In genomic region chr11:120722067-120722630, GRCm38 (mm10) we compare ENCODE assay signal across 7 mouse cellular contexts. TPM values are rescaled to one million over a fixed set of nuclear protein-coding genes. Genes with fewer than 3 reads are reported as not detected.
DNase-seq lines count a peak whose midpoint lies in the region; ATAC-seq lines count a peak whose summit lies in the region.

No protein-coding gene starts in this region.

- no peak for DNase-seq in lung, postnatal 25 days (ENCODE audit: low spot score)
- peak; percentile 56 for DNase-seq in forebrain, embryonic 11.5 days (ENCODE audit: low spot score)
- DNase-seq in cerebellum, adult 9-11 months: no peak
- no peak for DNase-seq in thymus, postnatal 25 days

- H3K4me2 ChIP-seq in lung, embryonic 16.5 days (ENCODE audit: low read depth, low read length): peak overlapping the region; percentile 98
- peak overlapping the region; percentile 99 for H3K4me2 ChIP-seq in forebrain, embryonic 11.5 days (ENCODE audit: low read depth, low read length, severe bottlenecking)
- peak overlapping the region; percentile 98 for H3K4me2 ChIP-seq in kidney, embryonic 16.5 days (replicated peaks; ENCODE audit: low read depth, low read length)
- H3K4me2 ChIP-seq in neural tube, embryonic 14.5 days (ENCODE audit: low read depth, low read length): peak overlapping the region; percentile 54

- no peaks in the 10 kb centered on the region for H3K9me3 ChIP-seq in lung, embryonic 16.5 days (ENCODE audit: control insufficient read depth, low read length)
- H3K9me3 ChIP-seq in forebrain, embryonic 11.5 days (ENCODE audit: control insufficient read depth, low read length): no peaks in the 10 kb centered on the region
- no peaks in the 10 kb centered on the region for H3K9me3 ChIP-seq in kidney, embryonic 16.5 days (ENCODE audit: low read length)
- H3K9me3 ChIP-seq in neural tube, embryonic 14.5 days (ENCODE audit: control insufficient read depth, low read length): no peaks in the 10 kb centered on the region

- ATAC-seq in lung, embryonic 16.5 days (ENCODE audit: low read depth): peak; percentile 6; the same call in 1 of the 2 replicates
- ATAC-seq in forebrain, embryonic 11.5 days (replicated peaks; ENCODE audit: low FRiP score): peak; percentile 1; the same call in 1 of the 2 replicates
- ATAC-seq in kidney, embryonic 16.5 days (ENCODE audit: low FRiP score, low TSS enrichment): no peak; the same call in 1 of the 2 replicates
- peak; percentile 15; the same call in 1 of the 2 replicates for ATAC-seq in neural tube, embryonic 14.5 days (ENCODE audit: low read depth)

- H3K36me3 ChIP-seq in lung, embryonic 16.5 days (ENCODE audit: control insufficient read depth, insufficient read depth, low read length): peaks cover 12% of the 10 kb centered on the region
- no peaks in the 10 kb centered on the region; the same call in none of the 2 replicates for H3K36me3 ChIP-seq in forebrain, embryonic 11.5 days (ENCODE audit: control insufficient read depth, insufficient read depth, low read length)
- H3K36me3 ChIP-seq in kidney, embryonic 16.5 days (ENCODE audit: insufficient read depth, low read length): peaks cover 18% of the 10 kb centered on the region
- 0 out of 2 replicates have a peak, but pooled peaks cover 14% of the 10 kb centered on the region for H3K36me3 ChIP-seq in neural tube, embryonic 14.5 days (ENCODE audit: control insufficient read depth, insufficient read depth, low read length)

- 15% methylated on average over 21 of the region's 21 CpGs for WGBS in lung, embryonic 16.5 days
- WGBS in forebrain, embryonic 11.5 days: 19% methylated on average over 21 of the region's 21 CpGs
- 21% methylated on average over 21 of the region's 21 CpGs for WGBS in kidney, embryonic 16.5 days
- 18% methylated on average over 21 of the region's 21 CpGs for WGBS in neural tube, embryonic 14.5 days

- peaks cover 26% of the 10 kb centered on the region for H3K4me1 ChIP-seq in lung, embryonic 16.5 days (replicated peaks; ENCODE audit: control insufficient read depth, insufficient read depth, low read length)
- peaks cover 12% of the 10 kb centered on the region for H3K4me1 ChIP-seq in forebrain, embryonic 11.5 days (replicated peaks; ENCODE audit: control insufficient read depth, insufficient read depth, low read length)
- H3K4me1 ChIP-seq in kidney, embryonic 16.5 days (ENCODE audit: insufficient read depth, low read length): peaks cover 25% of the 10 kb centered on the region
- peaks cover 5% of the 10 kb centered on the region; the same call in 1 of the 2 replicates for H3K4me1 ChIP-seq in neural tube, embryonic 14.5 days (ENCODE audit: control insufficient read depth, insufficient read depth, low read length)

- H3K27ac ChIP-seq in lung, embryonic 16.5 days (ENCODE audit: low read length): peak overlapping the region; percentile 66
- H3K27ac ChIP-seq in forebrain, embryonic 11.5 days (ENCODE audit: low read depth, low read length): no peak overlapping the region
- no peak overlapping the region for H3K27ac ChIP-seq in kidney, embryonic 16.5 days (ENCODE audit: low read length)
- no peak overlapping the region for H3K27ac ChIP-seq in neural tube, embryonic 14.5 days (ENCODE audit: low read depth, low read length)

- H3K27me3 ChIP-seq in lung, embryonic 16.5 days (ENCODE audit: control insufficient read depth, insufficient read depth, low read depth, low read length): peaks cover 4% of the 10 kb centered on the region
- H3K27me3 ChIP-seq in forebrain, embryonic 11.5 days (ENCODE audit: control insufficient read depth, insufficient read depth, low read length): peaks cover 10% of the 10 kb centered on the region
- H3K27me3 ChIP-seq in kidney, embryonic 16.5 days (ENCODE audit: insufficient read depth, low read length): peaks cover 6% of the 10 kb centered on the region; the same call in 1 of the 2 replicates
- H3K27me3 ChIP-seq in neural tube, embryonic 14.5 days (ENCODE audit: control insufficient read depth, insufficient read depth, low read length): no peaks in the 10 kb centered on the region

- peak overlapping the region; percentile 76 for H3K9ac ChIP-seq in lung, embryonic 16.5 days (ENCODE audit: low read length)
- H3K9ac ChIP-seq in forebrain, embryonic 11.5 days (ENCODE audit: low read length): peak overlapping the region; percentile 78
- peak overlapping the region; percentile 83 for H3K9ac ChIP-seq in kidney, embryonic 16.5 days (replicated peaks; ENCODE audit: low read length)
- peak overlapping the region; percentile 93 for H3K9ac ChIP-seq in neural tube, embryonic 14.5 days (replicated peaks; ENCODE audit: low read depth, low read length)

- peak overlapping the region; percentile 67 for H3K4me3 ChIP-seq in lung, embryonic 16.5 days (ENCODE audit: low read length)
- peak overlapping the region; percentile 59 for H3K4me3 ChIP-seq in forebrain, embryonic 11.5 days (ENCODE audit: low read depth, low read length)
- H3K4me3 ChIP-seq in kidney, embryonic 16.5 days (ENCODE audit: low read length): peak overlapping the region; percentile 68
- peak overlapping the region; percentile 70 for H3K4me3 ChIP-seq in neural tube, embryonic 14.5 days (ENCODE audit: low read depth, low read length)

RNA-seq across cellular contexts. Expression of gene Rac3, which starts 0.9 kb away (rescaled TPM):
- 53.5 and 54.2 TPM in 2 replicates for polyA plus RNA-seq in lung, embryonic 16.5 days (2015; fragmentation: Nextera tagmentation; extraction: Ambion mirVana)
- polyA plus RNA-seq in forebrain, embryonic 11.5 days (2014; fragmentation: Nextera tagmentation; extraction: Ambion mirVana): 7.5 and 10.6 TPM in 2 replicates
- 32.5 and 38.7 TPM in 2 replicates for polyA plus RNA-seq in kidney, embryonic 16.5 days (2015; fragmentation: Nextera tagmentation; extraction: Ambion mirVana)
- 70.7 and 135 TPM in 2 replicates for polyA plus RNA-seq in neural tube, embryonic 14.5 days (2014; fragmentation: Nextera tagmentation; extraction: Ambion mirVana)

RNA-seq across cellular contexts. Expression of gene Dcxr, which starts 4.9 kb away (rescaled TPM):
- polyA plus RNA-seq in lung, embryonic 16.5 days (2015; fragmentation: Nextera tagmentation; extraction: Ambion mirVana): 69.5 and 92.2 TPM in 2 replicates
- polyA plus RNA-seq in forebrain, embryonic 11.5 days (2014; fragmentation: Nextera tagmentation; extraction: Ambion mirVana): 10.8 and 11.8 TPM in 2 replicates
- polyA plus RNA-seq in kidney, embryonic 16.5 days (2015; fragmentation: Nextera tagmentation; extraction: Ambion mirVana): 49.4 and 56.5 TPM in 2 replicates
- polyA plus RNA-seq in neural tube, embryonic 14.5 days (2014; fragmentation: Nextera tagmentation; extraction: Ambion mirVana): 10.2 and 10.5 TPM in 2 replicates

RNA-seq across cellular contexts. Expression of gene Lrrc45, which starts 8.4 kb away (rescaled TPM):
- polyA plus RNA-seq in lung, embryonic 16.5 days (2015; fragmentation: Nextera tagmentation; extraction: Ambion mirVana): 58.2 and 63.9 TPM in 2 replicates
- 53.3 and 54.4 TPM in 2 replicates for polyA plus RNA-seq in forebrain, embryonic 11.5 days (2014; fragmentation: Nextera tagmentation; extraction: Ambion mirVana)
- polyA plus RNA-seq in kidney, embryonic 16.5 days (2015; fragmentation: Nextera tagmentation; extraction: Ambion mirVana): 69.2 and 71.3 TPM in 2 replicates
- 53.9 and 59.4 TPM in 2 replicates for polyA plus RNA-seq in neural tube, embryonic 14.5 days (2014; fragmentation: Nextera tagmentation; extraction: Ambion mirVana)

RNA-seq across cellular contexts. Expression of gene Cenpx, which starts 8.6 kb away (rescaled TPM):
- 156 and 170 TPM in 2 replicates for polyA plus RNA-seq in lung, embryonic 16.5 days (2015; fragmentation: Nextera tagmentation; extraction: Ambion mirVana)
- polyA plus RNA-seq in forebrain, embryonic 11.5 days (2014; fragmentation: Nextera tagmentation; extraction: Ambion mirVana): 121 and 130 TPM in 2 replicates
- 151 TPM in 2 replicates for polyA plus RNA-seq in kidney, embryonic 16.5 days (2015; fragmentation: Nextera tagmentation; extraction: Ambion mirVana)
- 87.6 and 95.8 TPM in 2 replicates for polyA plus RNA-seq in neural tube, embryonic 14.5 days (2014; fragmentation: Nextera tagmentation; extraction: Ambion mirVana)

RNA-seq across cellular contexts. Expression of gene Cbr2, which starts 9.8 kb away (rescaled TPM):
- 194 and 348 TPM in 2 replicates for polyA plus RNA-seq in lung, embryonic 16.5 days (2015; fragmentation: Nextera tagmentation; extraction: Ambion mirVana)
- 1.8 TPM in 1 of 2 replicates, not detected in the other for polyA plus RNA-seq in forebrain, embryonic 11.5 days (2014; fragmentation: Nextera tagmentation; extraction: Ambion mirVana)
- 2.1 and 4.3 TPM in 2 replicates for polyA plus RNA-seq in kidney, embryonic 16.5 days (2015; fragmentation: Nextera tagmentation; extraction: Ambion mirVana)
- 0.39 and 0.81 TPM in 2 replicates for polyA plus RNA-seq in neural tube, embryonic 14.5 days (2014; fragmentation: Nextera tagmentation; extraction: Ambion mirVana)
